Mouse (Mus musculus) ovary, postnatal 14 days (tissue): ENCODE results near the gene 4930590J08Rik.
A peak's percentile ranks its signal among the peaks of the same experiment; 100 is the strongest.
"Not testable (repeated sequence)": the region's sequence is repeated elsewhere in the genome, so short reads cannot be mapped to it uniquely, and the experiment has no call there.

ENCODE experiments used
- DNase-seq: peaks from one replicate; pipeline ENCODE4 v3.0.0; 2022; ENCODE audit warnings: low spot score

4930590J08Rik gene

GRCm38 (mm10) chr6:91902509-91902908 lies at the start of gene 4930590J08Rik:
Gene 4930590J08Rik (plus strand): TSS chr6:91902809.
- DNase-seq, result not testable (repeated sequence)

GRCm38 (mm10) chr6:91858339-91858738 lies 44.3 kb upstream of the 4930590J08Rik start:
- DNase-seq, result no peak

- no peak for DNase-seq
Measured at GRCm38 (mm10) chr6:91862848-91863247, 39.8 kb upstream of the 4930590J08Rik start.

GRCm38 (mm10) chr6:91864595-91864994 lies 38.0 kb upstream of the 4930590J08Rik start:
- DNase-seq, result no peak

- no peak for DNase-seq
Measured at GRCm38 (mm10) chr6:91865601-91866000, 37.0 kb upstream of the 4930590J08Rik start.

- no peak for DNase-seq
Measured at GRCm38 (mm10) chr6:91868091-91868490, 34.5 kb upstream of the 4930590J08Rik start.

GRCm38 (mm10) chr6:91872781-91873180 lies 29.8 kb upstream of the 4930590J08Rik start:
- DNase-seq, result no peak

- peak; percentile 80 for DNase-seq
Measured at GRCm38 (mm10) chr6:91877885-91878651, 24.5 kb upstream of the 4930590J08Rik start, which contains the start of gene Ccdc174. Gene Ccdc174 (plus strand): TSS chr6:91878053.

GRCm38 (mm10) chr6:91883859-91884258 lies 18.8 kb upstream of the 4930590J08Rik start:
- no peak for DNase-seq

- no peak for DNase-seq
Measured at GRCm38 (mm10) chr6:91889255-91889906, 13.2 kb upstream of the 4930590J08Rik start.

GRCm38 (mm10) chr6:91890615-91891014 lies 12.0 kb upstream of the 4930590J08Rik start:
- no peak for DNase-seq

GRCm38 (mm10) chr6:91891776-91892175 lies 10.8 kb upstream of the 4930590J08Rik start:
- DNase-seq, result no peak

- no peak for DNase-seq
Measured at GRCm38 (mm10) chr6:91896783-91897182, 5.8 kb upstream of the 4930590J08Rik start.

- peak; percentile 76 for DNase-seq
Measured at GRCm38 (mm10) chr6:91901505-91901904, 1.1 kb upstream of the 4930590J08Rik start.

- DNase-seq, result no peak
Measured at GRCm38 (mm10) chr6:91914011-91914410, 11.4 kb downstream of the 4930590J08Rik start.

GRCm38 (mm10) chr6:91917286-91917685 lies 14.7 kb downstream of the 4930590J08Rik start:
- no peak for DNase-seq

- no peak for DNase-seq
Measured at GRCm38 (mm10) chr6:91917716-91918115, 15.1 kb downstream of the 4930590J08Rik start.

GRCm38 (mm10) chr6:91931231-91931630 lies 28.6 kb downstream of the 4930590J08Rik start:
- no peak for DNase-seq

GRCm38 (mm10) chr6:91938491-91938890 lies 35.9 kb downstream of the 4930590J08Rik start:
- no peak for DNase-seq

- DNase-seq, result no peak
Measured at GRCm38 (mm10) chr6:91948426-91948825, 45.8 kb downstream of the 4930590J08Rik start.

GRCm38 (mm10) chr6:91958015-91958414 lies 55.4 kb downstream of the 4930590J08Rik start:
- not testable (repeated sequence) for DNase-seq

GRCm38 (mm10) chr6:91960028-91960811 lies 57.6 kb downstream of the 4930590J08Rik start:
- DNase-seq, result peak; percentile 41
